Mouse (Mus musculus): ENCODE measurements around the gene Rbl1. TPM values are rescaled to one million over a fixed set of nuclear protein-coding genes. Genes with fewer than 3 reads are reported as not detected.

Rbl1 gene
- polyA plus RNA-seq, 1 experiment from 2014 or later = 5.7 TPM

GRCm38 (mm10) chr2:157118556-157118955 is 85.8 kb downstream of the Rbl1 start:
- H3K9me3 ChIP-seq (ENCODE audit: control insufficient read depth, low read length) = no peaks in the 10 kb centered on the region
- no peaks in the 10 kb centered on the region for H3K4me1 ChIP-seq (replicated peaks; ENCODE audit: control insufficient read depth, insufficient read depth, low read length)
- no peak for DNase-seq (ENCODE audit: low spot score)
- H3K9ac ChIP-seq = no peak overlapping the region
- H3K4me3 ChIP-seq (replicated peaks; ENCODE audit: low read length) = no peak overlapping the region
- WGBS = 94% methylated on average over 4 of the region's 4 CpGs
- peaks cover 17% of the 10 kb centered on the region for H3K36me3 ChIP-seq (replicated peaks; ENCODE audit: control insufficient read depth, insufficient read depth)
- H3K27me3 ChIP-seq (ENCODE audit: control insufficient read depth, insufficient read depth, low read length) = no peaks in the 10 kb centered on the region
- no peak for ATAC-seq (ENCODE audit: low FRiP score)
- no peak overlapping the region for H3K27ac ChIP-seq
- H3K4me2 ChIP-seq (replicated peaks) = no peak overlapping the region

GRCm38 (mm10) chr2:157116964-157117363 is 87.4 kb downstream of the Rbl1 start:
- H3K4me3 ChIP-seq (replicated peaks; ENCODE audit: low read length) = no peak overlapping the region
- peaks cover 27% of the 10 kb centered on the region for H3K36me3 ChIP-seq (replicated peaks; ENCODE audit: control insufficient read depth, insufficient read depth)
- peak; percentile 69 for DNase-seq (ENCODE audit: low spot score)
- no peak overlapping the region for H3K27ac ChIP-seq
- no peaks in the 10 kb centered on the region for H3K9me3 ChIP-seq (ENCODE audit: control insufficient read depth, low read length)
- ATAC-seq (ENCODE audit: low FRiP score) = no peak
- H3K9ac ChIP-seq = no peak overlapping the region
- no peaks in the 10 kb centered on the region for H3K4me1 ChIP-seq (replicated peaks; ENCODE audit: control insufficient read depth, insufficient read depth, low read length)
- 23% methylated on average over 3 of the region's 3 CpGs for WGBS
- H3K27me3 ChIP-seq (ENCODE audit: control insufficient read depth, insufficient read depth, low read length) = no peaks in the 10 kb centered on the region
- no peak overlapping the region for H3K4me2 ChIP-seq (replicated peaks)

GRCm38 (mm10) chr2:157108236-157108635 is 96.1 kb downstream of the Rbl1 start:
- H3K4me3 ChIP-seq (replicated peaks; ENCODE audit: low read length) = no peak overlapping the region
- DNase-seq (ENCODE audit: low spot score) (no peak), ATAC-seq (ENCODE audit: low FRiP score) (no peak)
- H3K4me2 ChIP-seq (replicated peaks) = no peak overlapping the region
- H3K9ac ChIP-seq = no peak overlapping the region
- no peak overlapping the region for H3K27ac ChIP-seq
- no peaks in the 10 kb centered on the region for H3K9me3 ChIP-seq (ENCODE audit: control insufficient read depth, low read length)
- peaks cover 38% of the 10 kb centered on the region for H3K36me3 ChIP-seq (replicated peaks; ENCODE audit: control insufficient read depth, insufficient read depth)
- 90% methylated on average over 4 of the region's 4 CpGs for WGBS
- no peaks in the 10 kb centered on the region for H3K4me1 ChIP-seq (replicated peaks; ENCODE audit: control insufficient read depth, insufficient read depth, low read length)
- H3K27me3 ChIP-seq (ENCODE audit: control insufficient read depth, insufficient read depth, low read length) = no peaks in the 10 kb centered on the region

- no peak for DNase-seq (ENCODE audit: low spot score)
- WGBS = 77% methylated on average over 8 of the region's 8 CpGs
- no peaks in the 10 kb centered on the region for H3K27me3 ChIP-seq (ENCODE audit: control insufficient read depth, insufficient read depth, low read length)
These were observed 99.9 kb downstream of the Rbl1 start for GRCm38 (mm10) chr2:157104454-157104853.

GRCm38 (mm10) chr2:157102256-157102655 is 102.1 kb downstream of the Rbl1 start:
- Histone ChIP-seq H3K4me1 (replicated peaks; ENCODE audit: control insufficient read depth, insufficient read depth, low read length) (no peaks in the 10 kb centered on the region), H3K27ac (no peak overlapping the region), H3K27me3 (ENCODE audit: control insufficient read depth, insufficient read depth, low read length) (no peaks in the 10 kb centered on the region), H3K9ac (no peak overlapping the region), H3K4me3 (replicated peaks; ENCODE audit: low read length) (no peak overlapping the region), H3K4me2 (replicated peaks) (no peak overlapping the region), H3K36me3 (replicated peaks; ENCODE audit: control insufficient read depth, insufficient read depth) (peaks cover 32% of the 10 kb centered on the region), H3K9me3 (ENCODE audit: control insufficient read depth, low read length) (no peaks in the 10 kb centered on the region)
- DNase-seq (ENCODE audit: low spot score) (no peak), ATAC-seq (ENCODE audit: low FRiP score) (no peak)
- 52% methylated on average over 2 of the region's 2 CpGs for WGBS

More at GRCm38 (mm10) chr2:157104454-157104853, 99.9 kb downstream of the Rbl1 start:
- Histone ChIP-seq H3K9ac (no peak overlapping the region), H3K36me3 (replicated peaks; ENCODE audit: control insufficient read depth, insufficient read depth) (peaks cover 43% of the 10 kb centered on the region), H3K4me2 (replicated peaks) (no peak overlapping the region), H3K4me3 (replicated peaks; ENCODE audit: low read length) (no peak overlapping the region), H3K9me3 (ENCODE audit: control insufficient read depth, low read length) (no peaks in the 10 kb centered on the region), H3K27ac (no peak overlapping the region), H3K4me1 (replicated peaks; ENCODE audit: control insufficient read depth, insufficient read depth, low read length) (no peaks in the 10 kb centered on the region)
- no peak for ATAC-seq (ENCODE audit: low FRiP score)

GRCm38 (mm10) chr2:157101650-157102049 is 102.7 kb downstream of the Rbl1 start:
- H3K9ac ChIP-seq = no peak overlapping the region
- H3K9me3 ChIP-seq (ENCODE audit: control insufficient read depth, low read length) = no peaks in the 10 kb centered on the region
- peaks cover 32% of the 10 kb centered on the region for H3K36me3 ChIP-seq (replicated peaks; ENCODE audit: control insufficient read depth, insufficient read depth)
- H3K4me1 ChIP-seq (replicated peaks; ENCODE audit: control insufficient read depth, insufficient read depth, low read length) = no peaks in the 10 kb centered on the region
- ATAC-seq (ENCODE audit: low FRiP score) = no peak
- H3K27ac ChIP-seq = no peak overlapping the region
- no peaks in the 10 kb centered on the region for H3K27me3 ChIP-seq (ENCODE audit: control insufficient read depth, insufficient read depth, low read length)
- no peak for DNase-seq (ENCODE audit: low spot score)
- WGBS = 98% methylated on average over 9 of the region's 9 CpGs
- H3K4me2 ChIP-seq (replicated peaks) = no peak overlapping the region
- no peak overlapping the region for H3K4me3 ChIP-seq (replicated peaks; ENCODE audit: low read length)

GRCm38 (mm10) chr2:157100319-157100605 is 104.1 kb downstream of the Rbl1 start:
- Histone ChIP-seq H3K9me3 (ENCODE audit: control insufficient read depth, low read length) (no peaks in the 10 kb centered on the region), H3K4me1 (replicated peaks; ENCODE audit: control insufficient read depth, insufficient read depth, low read length) (no peaks in the 10 kb centered on the region), H3K27ac (no peak overlapping the region), H3K4me3 (replicated peaks; ENCODE audit: low read length) (no peak overlapping the region), H3K27me3 (ENCODE audit: control insufficient read depth, insufficient read depth, low read length) (no peaks in the 10 kb centered on the region), H3K36me3 (replicated peaks; ENCODE audit: control insufficient read depth, insufficient read depth) (peaks cover 32% of the 10 kb centered on the region), H3K9ac (no peak overlapping the region), H3K4me2 (replicated peaks) (no peak overlapping the region)
- 90% methylated on average over 12 of the region's 12 CpGs for WGBS
- DNase-seq (ENCODE audit: low spot score) = no peak
- no peak for ATAC-seq (ENCODE audit: low FRiP score)

GRCm38 (mm10) chr2:157099532-157100318 is 104.6 kb downstream of the Rbl1 start:
- no peak for DNase-seq (ENCODE audit: low spot score)
- no peak overlapping the region for H3K27ac ChIP-seq
- H3K4me1 ChIP-seq (replicated peaks; ENCODE audit: control insufficient read depth, insufficient read depth, low read length) = no peaks in the 10 kb centered on the region
- H3K9ac ChIP-seq = no peak overlapping the region
- no peak overlapping the region for H3K4me2 ChIP-seq (replicated peaks)
- peaks cover 28% of the 10 kb centered on the region for H3K36me3 ChIP-seq (replicated peaks; ENCODE audit: control insufficient read depth, insufficient read depth)
- no peaks in the 10 kb centered on the region for H3K27me3 ChIP-seq (ENCODE audit: control insufficient read depth, insufficient read depth, low read length)
- no peak overlapping the region for H3K4me3 ChIP-seq (replicated peaks; ENCODE audit: low read length)
- ATAC-seq (ENCODE audit: low FRiP score) = no peak
- no peaks in the 10 kb centered on the region for H3K9me3 ChIP-seq (ENCODE audit: control insufficient read depth, low read length)
- 89% methylated on average over 12 of the region's 12 CpGs for WGBS

All from hindbrain, embryonic 14.5 days (tissue).